Mouse (Mus musculus): ENCODE results near the gene Spink4. TPM values are rescaled to one million over a fixed set of nuclear protein-coding genes. Genes with fewer than 3 reads are reported as not detected.

Gene Spink4
- polyA plus RNA-seq, 1 experiment from 2014 or later, result 9.3 TPM

DNA sequence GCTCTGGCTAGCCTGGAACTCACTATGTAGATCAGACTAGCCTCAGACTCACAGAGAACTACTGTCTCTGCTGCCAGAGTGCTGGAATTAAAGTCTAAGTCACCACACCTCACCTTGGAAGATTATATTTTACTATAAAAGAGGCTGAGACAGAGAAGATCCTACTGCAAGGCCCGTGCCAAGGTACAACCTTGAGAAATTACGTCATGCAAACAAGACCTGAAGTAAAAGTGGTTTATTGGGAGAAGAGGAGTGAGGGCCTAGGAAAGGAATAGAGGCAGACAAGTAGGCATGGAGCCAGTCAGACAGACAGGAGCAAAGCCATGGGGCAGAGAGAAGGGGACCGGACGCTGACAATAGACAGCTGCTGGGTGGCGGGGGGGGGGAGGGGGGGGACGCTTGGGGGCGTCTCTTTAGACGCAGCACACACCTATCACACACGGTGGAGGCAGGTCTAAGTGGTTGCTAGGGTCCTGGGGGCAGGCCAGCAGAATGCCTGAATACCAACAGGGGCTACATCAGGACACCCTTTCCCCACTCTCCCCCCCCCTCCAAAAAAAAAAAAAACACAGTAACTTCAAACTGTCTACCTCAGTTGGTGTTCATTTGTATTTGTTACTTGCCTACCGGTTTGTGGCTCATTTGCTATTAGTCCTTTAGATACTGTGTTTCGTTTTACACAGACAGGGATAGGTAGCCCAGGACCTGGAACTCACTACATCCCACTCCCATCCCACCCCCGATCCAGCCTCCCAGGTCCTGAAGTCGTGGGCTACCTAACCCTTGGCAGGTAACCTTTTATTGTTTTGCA, 50.1 kb downstream of the Spink4 start:
- H3K27me3 ChIP-seq (replicated peaks), result no peaks in the 10 kb centered on the region
- H3K4me1 ChIP-seq, result peaks cover 33% of the 10 kb centered on the region
- H3K4me2 ChIP-seq, result peak overlapping the region; percentile 84
- WGBS, result 14% methylated on average over 10 of the region's 13 CpGs
- H3K4me3 ChIP-seq, result peak overlapping the region; percentile 91
- peak overlapping the region; percentile 94 for H3K9ac ChIP-seq
- ATAC-seq (ENCODE audit: extremely low read depth, insufficient number of reproducible peaks, low FRiP score, low TSS enrichment), result no peak
- H3K36me3 ChIP-seq, result peaks cover 29% of the 10 kb centered on the region
- H3K9me3 ChIP-seq, result no peaks in the 10 kb centered on the region
- peak overlapping the region; percentile 97 for H3K27ac ChIP-seq (replicated peaks)

- no peaks in the 10 kb centered on the region for H3K27me3 ChIP-seq (replicated peaks)
- peak overlapping the region; percentile 94 for H3K9ac ChIP-seq
- H3K4me2 ChIP-seq, result peak overlapping the region; percentile 84
- H3K9me3 ChIP-seq, result no peaks in the 10 kb centered on the region
- H3K27ac ChIP-seq (replicated peaks), result peak overlapping the region; percentile 97
- H3K4me3 ChIP-seq, result peak overlapping the region; percentile 91
- H3K4me1 ChIP-seq, result peaks cover 33% of the 10 kb centered on the region
- ATAC-seq (ENCODE audit: extremely low read depth, insufficient number of reproducible peaks, low FRiP score, low TSS enrichment), result no peak; the same call in 1 of the 2 replicates
- H3K36me3 ChIP-seq, result peaks cover 26% of the 10 kb centered on the region
- under 1% methylated on average over 16 of the region's 16 CpGs for WGBS
Observed at GRCm38 (mm10) chr4:40970592-40970841, 50.7 kb downstream of the Spink4 start.

DNA sequence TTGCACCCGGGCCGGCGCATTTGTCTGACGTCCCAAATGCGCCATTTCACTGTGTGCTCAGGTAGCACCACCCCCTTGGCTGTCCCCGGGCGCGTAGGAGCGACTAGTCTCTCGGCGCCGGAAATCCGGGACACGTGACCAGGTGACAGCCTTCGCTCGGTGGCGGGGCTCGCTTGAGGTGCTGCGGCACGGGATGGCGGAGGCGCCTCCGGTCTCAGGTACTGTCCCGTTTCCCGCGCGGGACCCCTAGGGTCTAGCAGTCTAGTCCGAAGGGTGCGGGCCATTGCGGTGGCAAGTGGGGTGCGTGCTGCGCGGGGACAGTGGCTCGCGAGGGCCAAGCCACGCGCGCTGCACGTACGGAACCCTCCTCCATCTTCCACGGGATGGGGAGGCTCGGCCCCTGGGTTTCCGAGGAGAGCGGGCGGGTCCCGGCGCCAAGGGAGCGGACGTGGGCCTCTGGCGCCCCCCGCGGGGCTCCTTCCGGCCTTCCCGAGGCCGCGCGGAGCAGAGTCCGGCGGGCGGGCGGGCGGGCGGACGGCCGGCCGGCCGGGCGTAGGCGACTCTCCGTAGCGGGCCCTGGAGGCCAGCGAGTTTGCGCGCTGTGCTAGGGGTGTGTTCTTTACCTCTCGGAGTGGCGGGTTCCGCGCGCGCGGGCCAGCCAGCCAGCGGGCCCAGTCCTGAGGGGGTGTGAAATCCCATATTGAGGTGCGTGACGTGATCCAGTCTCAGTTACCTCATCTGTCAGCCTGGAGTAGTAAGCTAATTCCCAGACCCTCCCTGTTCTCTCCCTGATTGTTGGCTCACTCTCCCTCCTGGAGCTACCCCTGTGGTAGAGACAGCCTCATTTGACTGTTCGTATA, 51.2 kb downstream of the Spink4 start, which contains the start of gene Nfx1:
Gene Nfx1 (plus strand): TSS at position 65 of the 860 bp plus-strand sequence.
- no peaks in the 10 kb centered on the region for H3K9me3 ChIP-seq
- H3K9ac ChIP-seq, result peak within 1 kb of the TSS; percentile 94
- H3K27ac ChIP-seq (replicated peaks), result peak within 1 kb of the TSS; percentile 97
- peak; percentile 91 for ATAC-seq (ENCODE audit: extremely low read depth, insufficient number of reproducible peaks, low FRiP score, low TSS enrichment)
- peak within 1 kb of the TSS; percentile 91 for H3K4me3 ChIP-seq
- H3K4me1 ChIP-seq, result peaks cover 33% of the 10 kb centered on the region
- under 1% methylated on average over 73 of the region's 85 CpGs for WGBS
- peaks cover 26% of the 10 kb centered on the region for H3K36me3 ChIP-seq
- peak within 1 kb of the TSS; percentile 84 for H3K4me2 ChIP-seq
- no peaks in the 10 kb centered on the region for H3K27me3 ChIP-seq (replicated peaks)

- H3K27me3 ChIP-seq (replicated peaks), result no peaks in the 10 kb centered on the region
- peaks cover 26% of the 10 kb centered on the region for H3K36me3 ChIP-seq
- H3K9me3 ChIP-seq, result no peaks in the 10 kb centered on the region
- peak overlapping the region; percentile 97 for H3K27ac ChIP-seq (replicated peaks)
- peaks cover 33% of the 10 kb centered on the region for H3K4me1 ChIP-seq
- WGBS, result 24% methylated on average over 13 of the region's 13 CpGs
- peak overlapping the region; percentile 91 for H3K4me3 ChIP-seq
- no peak for ATAC-seq (ENCODE audit: extremely low read depth, insufficient number of reproducible peaks, low FRiP score, low TSS enrichment)
- peak overlapping the region; percentile 84 for H3K4me2 ChIP-seq
- H3K9ac ChIP-seq, result peak overlapping the region; percentile 94
Observed at GRCm38 (mm10) chr4:40971744-40972143, 51.9 kb downstream of the Spink4 start.

GRCm38 (mm10) chr4:40974011-40974410, 54.2 kb downstream of the Spink4 start:
- peaks cover 37% of the 10 kb centered on the region for H3K4me1 ChIP-seq
- H3K27ac ChIP-seq (replicated peaks), result no peak overlapping the region
- H3K4me2 ChIP-seq, result no peak overlapping the region
- H3K36me3 ChIP-seq, result peaks cover 43% of the 10 kb centered on the region
- no peak for ATAC-seq (ENCODE audit: extremely low read depth, insufficient number of reproducible peaks, low FRiP score, low TSS enrichment)
- H3K27me3 ChIP-seq (replicated peaks), result no peaks in the 10 kb centered on the region
- no peaks in the 10 kb centered on the region for H3K9me3 ChIP-seq
- H3K9ac ChIP-seq, result no peak overlapping the region
- WGBS, result 83% methylated on average over 1 of the region's 1 CpGs
- no peak overlapping the region for H3K4me3 ChIP-seq

DNA sequence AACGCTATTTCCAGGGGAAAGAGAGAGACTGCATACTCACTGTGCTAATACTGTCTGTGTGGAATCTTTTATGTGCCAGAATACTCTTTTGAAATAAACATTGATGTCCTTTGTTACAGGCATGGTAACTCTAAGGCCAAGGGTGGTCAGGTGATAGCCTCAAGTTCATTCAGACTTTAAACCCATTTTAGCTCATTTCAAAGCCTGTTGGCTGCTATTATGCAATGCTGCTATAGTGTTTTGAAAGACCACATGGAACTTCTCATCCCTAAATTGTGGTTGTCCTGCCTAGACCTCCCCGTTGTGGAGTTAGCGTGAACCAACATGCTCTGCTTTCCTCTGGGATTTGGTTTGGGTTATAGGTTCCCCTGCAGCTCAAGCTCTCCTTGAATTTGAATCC, 55.8 kb downstream of the Spink4 start:
- no peak overlapping the region for H3K4me2 ChIP-seq
- H3K27me3 ChIP-seq (replicated peaks), result no peaks in the 10 kb centered on the region
- H3K36me3 ChIP-seq, result peaks cover 59% of the 10 kb centered on the region
- ATAC-seq (ENCODE audit: extremely low read depth, insufficient number of reproducible peaks, low FRiP score, low TSS enrichment), result no peak
- H3K9ac ChIP-seq, result no peak overlapping the region
- H3K27ac ChIP-seq (replicated peaks), result no peak overlapping the region
- no peaks in the 10 kb centered on the region for H3K9me3 ChIP-seq
- 94% methylated on average over 3 of the region's 3 CpGs for WGBS
- peaks cover 30% of the 10 kb centered on the region for H3K4me1 ChIP-seq
- no peak overlapping the region for H3K4me3 ChIP-seq

DNA sequence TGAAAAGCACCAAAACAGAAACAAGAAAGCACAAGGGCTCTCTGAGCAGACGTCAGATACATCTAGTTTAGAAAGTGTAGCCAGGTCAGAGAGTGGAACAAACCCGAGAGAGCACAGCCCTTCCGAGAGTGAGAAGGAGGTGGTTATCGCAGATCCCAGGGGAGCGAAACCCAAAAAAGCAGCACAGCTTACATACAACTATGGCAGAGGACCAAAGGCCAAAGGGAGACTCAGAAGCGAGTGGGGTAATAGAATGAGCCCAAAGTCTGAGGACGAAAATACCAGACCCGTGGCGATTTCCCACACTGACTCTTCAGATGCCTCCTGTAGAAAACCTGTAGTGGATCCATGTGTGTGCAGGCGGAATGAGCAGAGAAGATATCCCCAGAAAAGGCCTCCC, 56.8 kb downstream of the Spink4 start:
- 90% methylated on average over 10 of the region's 10 CpGs for WGBS
- Histone ChIP-seq H3K4me2 (no peak overlapping the region), H3K9me3 (no peaks in the 10 kb centered on the region), H3K27me3 (replicated peaks) (no peaks in the 10 kb centered on the region), H3K4me3 (no peak overlapping the region), H3K36me3 (peaks cover 69% of the 10 kb centered on the region), H3K27ac (replicated peaks) (no peak overlapping the region), H3K9ac (no peak overlapping the region), H3K4me1 (peaks cover 29% of the 10 kb centered on the region)
- no peak for ATAC-seq (ENCODE audit: extremely low read depth, insufficient number of reproducible peaks, low FRiP score, low TSS enrichment)

DNA sequence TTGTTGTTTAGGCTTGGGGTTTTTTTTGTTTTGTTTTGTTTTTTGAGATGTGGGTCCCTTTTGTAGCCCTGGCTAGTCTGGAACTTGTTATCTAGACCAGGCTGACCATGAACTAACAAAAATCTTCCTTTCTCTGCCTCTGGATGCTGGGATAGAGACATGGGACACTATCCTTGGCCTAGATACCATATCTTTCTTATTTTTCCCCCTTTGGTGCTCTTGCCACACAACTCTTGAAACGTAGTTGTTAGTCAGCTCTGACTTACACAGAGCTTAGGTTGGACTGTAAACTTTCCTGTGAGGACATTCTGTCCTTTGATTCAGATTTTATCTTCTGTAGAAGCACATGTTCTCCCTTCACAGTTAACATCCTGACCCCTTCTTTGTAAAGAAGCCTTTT, 59.6 kb downstream of the Spink4 start:
- Histone ChIP-seq H3K4me3 (no peak overlapping the region), H3K27ac (replicated peaks) (no peak overlapping the region), H3K27me3 (replicated peaks) (no peaks in the 10 kb centered on the region), H3K4me2 (no peak overlapping the region), H3K9ac (no peak overlapping the region), H3K9me3 (no peaks in the 10 kb centered on the region), H3K36me3 (peaks cover 78% of the 10 kb centered on the region), H3K4me1 (peaks cover 12% of the 10 kb centered on the region)
- WGBS, result 80% methylated on average over 1 of the region's 1 CpGs
- ATAC-seq (ENCODE audit: extremely low read depth, insufficient number of reproducible peaks, low FRiP score, low TSS enrichment), result no peak

Other genes starting within 250 kb of the Spink4 start
- gene Aptx, start 216.9 kb upstream of the Spink4 start, polyA plus RNA-seq (2015; fragmentation: Nextera tagmentation; extraction: Ambion mirVana), result 25.0 and 29.0 TPM in 2 replicates
- gene Dnaja1, start 197.9 kb upstream of the Spink4 start, polyA plus RNA-seq (2015; fragmentation: Nextera tagmentation; extraction: Ambion mirVana), result 243 and 287 TPM in 2 replicates
- gene Smu1, start 162.1 kb upstream of the Spink4 start, polyA plus RNA-seq (2015; fragmentation: Nextera tagmentation; extraction: Ambion mirVana), result 95.7 and 107 TPM in 2 replicates
- gene B4galt1, start 66.0 kb upstream of the Spink4 start, polyA plus RNA-seq (2015; fragmentation: Nextera tagmentation; extraction: Ambion mirVana), result 46.2 and 48.1 TPM in 2 replicates
- 168 and 177 TPM in 2 replicates for gene Bag1, start 28.2 kb downstream of the Spink4 start, polyA plus RNA-seq (2015; fragmentation: Nextera tagmentation; extraction: Ambion mirVana)
- 64.6 and 76.6 TPM in 2 replicates for gene Chmp5, start 28.4 kb downstream of the Spink4 start, polyA plus RNA-seq (2015; fragmentation: Nextera tagmentation; extraction: Ambion mirVana)
- gene Nfx1, start 50.9 kb downstream of the Spink4 start, polyA plus RNA-seq (2015; fragmentation: Nextera tagmentation; extraction: Ambion mirVana), result 50.3 and 54.9 TPM in 2 replicates
- not detected in 2 replicates for gene Aqp7, start 128.1 kb downstream of the Spink4 start, polyA plus RNA-seq (2015; fragmentation: Nextera tagmentation; extraction: Ambion mirVana)
- 0.87 and 1.2 TPM in 2 replicates for gene Aqp3, start 178.1 kb downstream of the Spink4 start, polyA plus RNA-seq (2015; fragmentation: Nextera tagmentation; extraction: Ambion mirVana)
- gene Nol6, start 204.4 kb downstream of the Spink4 start, polyA plus RNA-seq (2015; fragmentation: Nextera tagmentation; extraction: Ambion mirVana), result 15.7 and 18.2 TPM in 2 replicates
- gene Ube2r2, start 215.7 kb downstream of the Spink4 start, polyA plus RNA-seq (2015; fragmentation: Nextera tagmentation; extraction: Ambion mirVana), result 73.3 and 75.3 TPM in 2 replicates